In genomic region chr9:40873556-40874470, GRCm38 (mm10) we compare ENCODE assay signal across 9 mouse cellular contexts. TPM values are rescaled to one million over a fixed set of nuclear protein-coding genes. Genes with fewer than 3 reads are reported as not detected.
DNase-seq lines count a peak whose midpoint lies in the region; ATAC-seq lines count a peak whose summit lies in the region.
"Had no signal": no experiment of that assay in that cellular context is flagged by ENCODE, and none has a peak within 500 bp of the region (broad histone marks: within the 10 kb centered on the region; RNA-seq: fewer than 3 reads in every experiment).

Gene Bsx (plus strand): TSS chr9:40874127.

- peak; percentile 91 for DNase-seq in heart, embryonic 10.5 days (ENCODE audit: low spot score)
- no peak for DNase-seq in heart, postnatal 25 days (ENCODE audit: low spot score)
- peak; percentile 71 to 75 for DNase-seq in adrenal gland, postnatal 36 days
- DNase-seq in gastrocnemius, postnatal 36 days, result peak; percentile 7 to 14
- DNase-seq in testis, postnatal 10 days (ENCODE audit: low spot score), result peak; percentile 79
- DNase-seq in left cerebral cortex, postnatal 36 days (ENCODE audit: low spot score in 2 of 2), result no peak

- peak within 1 kb of the TSS; percentile 42 for H3K4me3 ChIP-seq in heart, embryonic 10.5 days
- peak within 1 kb of the TSS; percentile 16; the same call in 1 of the 2 replicates for H3K4me3 ChIP-seq in kidney, embryonic 14.5 days (ENCODE audit: low read length)

- intact Hi-C loops in heart, postnatal 25 days (cut with DNase I), result no loop called here
- intact Hi-C loops in gastrocnemius, postnatal 36 days (cut with DNase I), result no loop called here
- intact Hi-C loops in left cerebral cortex, postnatal 36 days (cut with DNase I), result no loop called here

- H3K36me3 ChIP-seq in heart, embryonic 10.5 days, result no peaks in the 10 kb centered on the region
- H3K36me3 ChIP-seq in kidney, embryonic 14.5 days (ENCODE audit: control insufficient read depth, insufficient read depth, low read length), result no peaks in the 10 kb centered on the region

- H3K4me1 ChIP-seq in heart, embryonic 10.5 days, result peaks cover 27% of the 10 kb centered on the region
- H3K4me1 ChIP-seq in kidney, embryonic 14.5 days (ENCODE audit: control insufficient read depth, insufficient read depth, low read length), result peaks cover 5% of the 10 kb centered on the region; the same call in 1 of the 2 replicates

- WGBS in heart, embryonic 10.5 days, result 5% methylated on average over 32 of the region's 32 CpGs
- WGBS in kidney, embryonic 14.5 days, result 2% methylated on average over 32 of the region's 32 CpGs

- no peak within 1 kb of the TSS for H3K9ac ChIP-seq in kidney, embryonic 14.5 days (ENCODE audit: low read depth, low read length)

- peak within 1 kb of the TSS; percentile 35; the same call in 1 of the 2 replicates for H3K4me2 ChIP-seq in kidney, embryonic 14.5 days (replicated peaks; ENCODE audit: low read depth, low read length)

- H3K9me3 ChIP-seq in heart, embryonic 10.5 days, result no peaks in the 10 kb centered on the region
- H3K9me3 ChIP-seq in kidney, embryonic 14.5 days (ENCODE audit: control insufficient read depth, low read length), result no peaks in the 10 kb centered on the region

- ATAC-seq in kidney, embryonic 14.5 days (ENCODE audit: low FRiP score, low TSS enrichment), result peak; percentile 87
- peak; percentile 67 for ATAC-seq in megakaryocyte progenitor cell, adult 5-6 weeks (replicated peaks; ENCODE audit: poor library complexity)

- H3K27ac ChIP-seq in heart, embryonic 10.5 days, result no peak within 1 kb of the TSS
- no peak within 1 kb of the TSS for H3K27ac ChIP-seq in kidney, embryonic 14.5 days (ENCODE audit: low read depth, low read length)

- H3K27me3 ChIP-seq in heart, embryonic 10.5 days (ENCODE audit: insufficient read depth, poor library complexity, severe bottlenecking), result peaks cover 98% of the 10 kb centered on the region
- H3K27me3 ChIP-seq in kidney, embryonic 14.5 days (ENCODE audit: control insufficient read depth, insufficient read depth, low read length), result peaks cover 94% of the 10 kb centered on the region

RNA-seq across cellular contexts. Expression of gene Bsx, which starts in this region (rescaled TPM):
- not detected in 2 replicates for polyA plus RNA-seq in heart, embryonic 10.5 days (2016; fragmentation: Nextera tagmentation; extraction: Ambion mirVana)
- total RNA-seq in heart, postnatal 25 days (2021), result not detected
- total RNA-seq in adrenal gland, postnatal 36 days (2021), result not detected
- not detected for total RNA-seq in gastrocnemius, postnatal 36 days (2021)
- not detected in 2 replicates for polyA plus RNA-seq in kidney, embryonic 14.5 days (2014; fragmentation: Nextera tagmentation; extraction: Ambion mirVana)
- total RNA-seq in megakaryocyte progenitor cell, adult 5-6 weeks (2015), result not detected in 2 replicates
- total RNA-seq in megakaryocyte progenitor cell, adult 5-6 weeks (2017), result not detected in 2 replicates
- total RNA-seq in left cerebral cortex, postnatal 36 days (2021), result under 1 TPM in 1 of 2 experiments, not detected in 1; 0.15 TPM
- total RNA-seq: layer of hippocampus, postnatal 10 days had no signal

Comparison
In these comparisons a context has a peak if more than half of its experiments do, and no peak if none do; other contexts are left out.
1. Peak in DNase-seq and H3K4me3 ChIP-seq in heart, embryonic 10.5 days; RNA of the gene not detected or under 1 TPM.
2. Peak in DNase-seq in adrenal gland, postnatal 36 days; RNA of the gene not detected or under 1 TPM.
3. Peak in DNase-seq in gastrocnemius, postnatal 36 days; RNA of the gene not detected or under 1 TPM.
4. Peak in ATAC-seq, H3K4me3 ChIP-seq and H3K4me2 ChIP-seq in kidney, embryonic 14.5 days; RNA of the gene not detected or under 1 TPM.
5. Peak in ATAC-seq in megakaryocyte progenitor cell, adult 5-6 weeks; RNA of the gene not detected or under 1 TPM.